Mouse (Mus musculus) cerebellum, adult 11-12 months (tissue): ENCODE measurements at regions not wholly inside any gene's neighbourhood (a gene's known extent, or its start where the extent isn't known, plus 50 kb on each side); places are given as distances from the start of the nearest gene placed in this dataset.
"Not testable (repeated sequence)": the region's sequence is repeated elsewhere in the genome, so short reads cannot be mapped to it uniquely, and the experiment has no call there.

Experiments
- DNase-seq: peaks from one replicate; pipeline ENCODE4 v3.0.0; 2022

DNA sequence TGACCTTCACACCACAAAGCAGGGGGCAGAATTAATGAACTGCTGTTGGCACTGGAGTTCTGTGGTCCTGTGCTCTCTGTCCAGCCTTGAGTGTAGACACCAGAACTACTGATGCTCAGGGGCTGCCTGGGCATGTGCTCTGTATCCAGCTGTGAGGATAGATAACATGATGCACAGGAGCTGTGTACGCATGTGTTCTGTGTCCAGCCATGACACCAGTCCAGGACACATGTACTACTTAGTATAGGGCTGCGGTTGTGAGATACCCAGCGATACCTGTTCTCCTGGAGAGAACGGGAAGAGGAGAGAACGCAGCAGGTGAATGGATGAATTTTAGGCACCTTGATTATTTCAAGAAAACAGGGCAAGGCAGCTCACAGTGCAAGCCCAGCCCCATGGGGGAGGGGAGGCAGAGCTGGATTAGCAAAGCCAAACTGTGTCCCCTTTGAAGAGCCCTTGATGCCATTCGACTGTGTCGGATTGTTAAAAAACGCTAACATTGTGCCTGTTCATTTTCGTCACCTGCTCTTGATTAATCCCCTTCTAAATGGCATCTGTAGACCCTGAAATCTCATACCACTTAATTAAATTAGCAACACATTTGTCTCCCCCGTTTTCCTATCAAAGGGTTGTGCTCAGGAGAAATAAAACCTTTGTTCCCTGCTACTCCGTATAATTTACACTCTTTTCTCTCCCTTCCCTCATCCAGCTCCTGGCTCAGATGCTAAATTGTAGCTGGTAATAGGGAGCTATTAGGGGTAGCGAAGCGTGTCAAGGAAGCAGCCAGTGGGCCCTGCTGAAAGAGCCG, 218.8 kb upstream of the Irx4 start:
- DNase-seq, result no peak

DNA sequence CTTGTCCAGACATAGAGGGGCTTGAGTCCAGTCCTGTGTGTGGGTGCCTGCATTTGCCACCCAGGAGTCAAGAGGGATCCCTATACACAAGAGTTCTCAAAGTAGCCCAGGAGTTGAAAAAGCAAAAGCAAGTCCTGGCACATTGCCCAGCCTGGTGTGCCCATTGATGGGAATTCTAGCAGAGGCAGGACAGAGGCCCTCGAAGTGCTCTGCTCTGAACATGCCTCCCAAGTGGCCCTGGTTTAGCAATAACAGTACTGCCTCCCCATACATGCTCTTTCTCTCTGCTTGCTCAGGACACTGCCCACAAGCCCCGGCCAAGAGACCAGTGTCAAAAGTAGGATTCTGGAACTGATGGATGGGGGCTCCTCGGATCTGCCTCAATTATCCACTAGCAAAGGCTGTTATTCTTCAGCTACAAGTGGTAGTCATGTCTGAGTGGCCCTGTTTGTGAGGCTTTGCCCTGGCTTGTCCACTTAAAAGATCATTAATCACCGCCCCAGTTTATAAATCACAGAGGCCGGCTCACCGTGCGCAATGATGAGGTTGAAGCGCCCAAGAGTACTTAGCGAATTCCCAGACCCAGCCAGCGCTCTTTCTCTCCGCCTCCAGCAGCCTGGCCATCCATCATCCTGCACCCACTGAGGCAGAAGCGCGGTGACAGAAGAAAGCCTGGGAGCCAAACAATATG, 190.3 kb upstream of the Irx4 start:
- no peak for DNase-seq

DNA sequence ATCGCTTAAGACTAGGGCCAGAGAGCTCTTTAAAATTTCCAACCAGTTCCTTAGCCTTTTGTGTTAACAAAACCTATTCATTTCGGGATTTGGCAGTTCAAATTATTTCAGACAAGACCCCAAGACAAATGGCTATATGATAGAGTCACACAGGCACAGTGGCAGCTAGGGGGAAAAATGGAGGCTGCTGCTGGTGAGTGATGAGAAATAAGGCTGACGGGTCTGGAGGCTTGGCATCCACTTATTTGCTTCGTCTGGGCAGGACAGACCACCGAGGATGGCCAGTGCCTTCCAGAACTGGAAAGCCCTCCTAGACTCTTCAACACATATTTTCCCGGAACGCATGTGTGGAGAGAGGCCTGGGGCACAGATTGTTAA, 189.8 kb upstream of the Irx4 start:
- DNase-seq, result no peak

DNA sequence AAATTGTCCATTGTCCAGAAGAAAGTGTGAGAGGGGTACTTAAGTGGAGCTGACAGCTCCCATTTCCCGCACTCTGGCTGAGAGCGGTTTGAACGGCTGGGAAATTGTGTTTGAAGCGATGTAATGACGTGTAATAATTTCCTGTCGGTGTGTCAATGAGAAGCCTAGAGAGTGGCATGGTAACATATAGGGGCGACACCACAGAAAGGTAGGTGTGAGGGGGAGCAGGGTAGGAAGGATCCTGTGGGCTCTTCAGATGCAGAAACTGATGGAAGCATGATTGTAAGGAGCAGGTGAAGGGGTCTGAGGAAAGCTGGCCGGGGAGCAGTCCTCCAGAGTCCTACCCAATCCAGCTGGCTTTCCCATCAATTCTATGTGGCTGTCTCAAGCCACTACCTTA, 189.2 kb upstream of the Irx4 start:
- DNase-seq, result no peak

DNA sequence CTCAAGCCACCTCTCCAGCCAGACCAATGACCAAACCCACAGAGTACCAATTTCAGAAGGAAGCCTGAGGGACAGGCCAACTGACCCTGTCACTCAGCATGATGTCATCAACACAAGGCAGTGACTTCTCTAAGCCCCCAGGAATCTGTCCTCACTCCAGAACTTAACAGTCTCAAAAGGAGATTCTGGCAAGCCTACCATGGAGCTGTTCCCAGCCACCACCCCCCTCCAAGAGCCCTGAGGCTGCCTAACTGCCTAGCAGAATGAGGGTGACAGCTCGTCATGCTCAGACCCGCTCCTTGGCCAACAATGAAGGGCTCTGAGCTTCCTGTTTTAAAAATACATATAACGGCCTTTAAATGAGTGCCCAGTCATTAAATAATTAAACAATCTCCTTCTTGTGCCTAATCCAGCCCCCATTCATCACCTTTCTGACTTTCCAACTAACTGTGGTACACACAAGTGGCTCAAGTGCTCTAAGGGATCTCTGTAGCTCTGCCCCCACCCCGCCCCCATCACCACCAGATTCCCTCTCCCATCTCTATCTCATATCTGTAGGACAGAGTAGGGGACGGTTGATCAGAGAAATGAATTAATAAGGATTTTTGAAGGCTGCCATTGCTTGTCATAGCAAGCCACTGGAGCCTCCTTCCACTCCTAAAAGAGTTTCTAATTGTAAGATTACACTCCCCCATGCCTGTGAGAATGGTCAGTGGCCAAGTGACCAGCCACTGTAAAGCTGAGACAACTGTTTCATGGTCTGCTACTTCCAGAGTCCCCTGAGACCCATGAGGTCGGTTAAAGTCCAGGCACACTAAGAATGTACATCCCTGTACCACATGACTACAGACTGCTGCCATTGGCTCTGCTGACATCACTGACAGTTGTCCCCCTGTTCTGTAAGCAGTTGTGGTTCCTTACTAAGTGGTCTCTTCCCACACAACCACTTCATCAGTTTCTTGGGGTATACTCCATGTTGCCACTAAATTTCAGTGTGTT, 188.1 kb upstream of the Irx4 start:
- peak; percentile 19 for DNase-seq

DNA sequence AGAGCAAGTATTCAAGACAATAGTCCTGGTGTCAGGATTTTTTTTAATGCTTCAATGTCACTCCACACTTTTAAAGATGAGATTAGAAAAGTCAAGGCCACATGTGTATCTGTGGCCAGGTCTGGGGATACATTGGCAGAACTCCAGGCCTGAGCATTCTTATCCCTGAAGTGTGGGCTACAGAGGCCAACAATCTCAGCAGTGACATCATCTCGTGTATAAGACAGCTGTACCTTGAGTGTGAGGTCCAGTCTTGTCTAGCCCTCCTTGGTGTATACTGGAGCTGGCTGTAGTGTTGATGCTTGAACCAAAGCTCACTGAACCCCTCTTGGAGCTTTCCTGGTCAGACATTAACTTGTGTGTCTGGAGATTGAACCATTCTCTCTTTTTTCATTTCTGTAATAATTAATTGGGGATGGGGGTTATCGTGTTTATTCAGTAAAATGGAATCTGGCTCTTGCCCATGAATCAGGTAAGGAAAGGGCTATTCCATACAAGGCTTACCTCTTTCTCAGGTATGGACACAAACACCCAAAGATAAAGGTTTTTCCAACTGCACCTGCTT, 182.3 kb upstream of the Irx4 start:
- DNase-seq, result no peak

DNA sequence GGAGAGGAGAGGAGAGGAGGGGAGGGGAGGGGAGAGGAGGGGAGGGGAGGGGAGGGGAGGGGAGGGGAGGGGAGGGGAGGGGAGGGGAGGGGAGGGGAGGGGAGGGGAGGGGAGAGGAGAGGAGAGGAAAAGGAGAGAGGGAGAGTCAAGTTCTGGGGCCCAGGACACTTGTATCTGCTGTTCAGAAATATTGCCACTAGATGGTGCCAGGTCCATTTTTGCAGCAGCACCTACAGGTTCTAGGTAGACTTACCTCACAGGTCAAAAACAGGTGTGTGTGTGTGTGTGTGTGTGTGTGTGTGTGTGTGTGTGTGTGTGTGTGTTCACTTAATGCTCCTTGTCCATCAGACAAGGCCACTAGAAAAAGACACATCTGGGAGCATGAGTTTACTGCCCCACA, 172.5 kb upstream of the Irx4 start:
- DNase-seq, result not testable (repeated sequence)

DNA sequence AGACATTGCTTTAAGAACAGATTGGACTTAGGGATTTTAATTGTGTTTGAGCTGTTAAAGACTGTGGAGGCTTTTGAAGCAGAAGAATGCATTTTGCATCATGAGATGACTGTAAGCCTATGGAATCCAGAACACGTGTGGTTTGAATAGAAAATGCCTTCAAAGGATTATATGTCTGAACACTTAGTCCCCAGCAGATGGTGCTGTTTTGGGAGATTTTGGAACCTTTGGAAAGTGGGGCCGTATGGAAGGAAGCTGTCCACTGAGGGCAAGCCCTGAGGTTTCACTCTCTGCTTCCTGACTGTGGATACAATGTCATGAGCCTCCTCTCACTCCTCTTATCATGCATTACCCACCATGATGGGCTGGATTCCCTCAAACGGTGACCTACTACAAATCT, 168.4 kb upstream of the Irx4 start:
- no peak for DNase-seq

DNA sequence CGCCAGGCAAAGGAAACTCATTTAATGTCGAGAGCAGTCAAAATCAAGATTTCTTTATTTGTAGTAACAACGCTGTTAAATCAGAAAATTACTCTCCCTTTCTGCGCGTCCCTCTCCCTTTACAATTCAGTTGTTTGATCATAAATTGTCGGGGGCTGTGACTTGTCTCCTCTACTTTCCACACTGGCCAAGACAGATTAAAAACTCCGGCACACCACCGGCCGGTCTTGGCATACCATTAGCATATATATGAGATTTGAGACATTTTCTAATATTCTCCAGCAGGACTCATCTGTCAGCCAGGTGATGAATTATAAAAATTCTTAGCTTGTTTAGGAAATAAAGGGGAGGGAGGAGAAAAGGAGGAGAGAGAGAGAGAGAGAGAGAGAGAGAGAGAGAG, 162.8 kb upstream of the Irx4 start:
- no peak for DNase-seq

DNA sequence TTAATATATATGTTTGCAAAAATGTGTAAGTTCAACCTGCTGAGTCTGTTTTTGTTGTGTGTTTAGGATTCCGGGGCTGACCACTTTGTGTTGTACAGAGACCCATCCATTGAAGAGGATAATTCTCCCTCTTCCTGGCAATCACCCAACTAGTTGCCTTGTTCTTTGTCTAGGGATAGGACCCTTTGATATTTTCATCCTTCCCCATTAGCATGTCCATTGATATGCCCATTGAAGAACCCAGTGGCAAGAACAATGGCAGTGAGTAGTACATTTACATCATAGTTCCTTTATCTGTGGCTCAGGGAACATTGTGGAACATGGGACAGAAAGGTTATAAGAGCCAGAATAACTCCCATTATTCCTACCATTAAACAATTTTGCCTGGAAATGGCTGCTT, 160.9 kb upstream of the Irx4 start:
- no peak for DNase-seq

DNA sequence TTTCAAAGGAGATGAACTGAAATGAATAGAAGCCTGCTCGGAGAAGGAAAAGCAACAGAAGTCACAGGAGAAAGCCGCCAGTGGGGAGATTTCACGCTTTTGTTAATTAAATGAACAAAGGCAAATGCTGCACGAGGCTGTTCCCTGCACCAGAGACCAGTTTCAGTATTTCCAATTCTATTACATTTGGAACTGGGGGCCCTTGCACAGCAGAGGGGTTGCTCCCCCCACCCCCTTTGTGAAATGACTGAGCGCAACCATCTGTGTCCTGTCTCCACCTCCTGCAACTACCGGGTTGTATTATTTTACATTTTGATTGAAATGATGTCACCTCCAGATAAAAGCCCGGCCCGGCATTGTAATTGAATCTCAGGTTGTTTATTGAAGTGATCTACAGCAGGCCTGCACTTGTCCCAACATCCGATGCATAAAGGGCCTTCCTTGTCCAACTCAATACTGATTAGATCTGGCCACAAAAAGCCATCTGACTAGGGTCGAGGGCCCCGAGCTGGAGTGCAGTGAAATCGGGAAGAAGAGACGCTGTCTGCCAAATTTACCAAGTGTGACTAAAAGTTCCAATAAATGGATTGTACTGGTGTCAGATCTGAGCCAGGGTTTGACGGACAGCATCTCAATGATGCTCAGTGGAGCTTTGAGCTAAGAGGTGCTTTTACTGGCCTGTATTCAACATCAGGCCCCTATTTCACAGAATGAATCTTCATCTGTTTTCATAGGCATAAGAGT, 152.9 kb upstream of the Irx4 start:
- no peak for DNase-seq

DNA sequence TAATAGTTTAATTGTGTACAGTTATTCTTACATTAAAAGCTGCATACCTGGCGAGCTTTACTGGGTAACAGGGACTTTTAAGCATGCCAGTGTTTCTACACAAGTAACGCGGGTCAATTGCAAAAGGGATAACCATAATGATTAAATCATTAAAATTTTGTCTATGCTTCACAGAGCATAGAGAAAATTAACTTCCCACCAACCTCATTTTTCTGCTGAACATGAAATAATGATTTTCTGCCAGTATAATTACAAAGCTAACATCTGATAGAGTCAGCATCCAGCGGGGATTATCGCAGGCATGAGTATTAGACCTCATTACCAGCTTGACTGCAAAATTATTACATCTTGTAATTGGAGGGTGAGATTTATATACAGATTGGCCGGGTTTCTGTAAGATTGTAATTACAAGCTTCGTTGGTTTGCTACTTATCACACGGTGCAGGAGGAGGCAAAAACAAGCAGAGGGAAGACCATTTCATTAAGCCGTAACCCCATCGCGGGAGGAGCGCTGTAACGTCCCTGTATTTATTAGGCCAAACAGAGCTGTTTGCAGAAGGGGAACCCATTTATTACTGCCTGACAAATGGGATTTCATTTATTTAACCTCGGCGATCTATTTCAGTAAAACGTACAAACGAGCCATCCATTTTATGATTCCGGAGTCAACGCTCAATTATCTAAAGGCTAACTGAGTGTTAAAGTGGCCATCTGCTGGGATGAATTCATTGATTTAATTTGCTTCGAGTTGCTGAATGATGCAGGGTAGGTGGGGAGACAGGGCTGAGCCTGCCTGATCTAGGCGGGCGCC, 143.3 kb upstream of the Irx4 start:
- DNase-seq, result no peak

DNA sequence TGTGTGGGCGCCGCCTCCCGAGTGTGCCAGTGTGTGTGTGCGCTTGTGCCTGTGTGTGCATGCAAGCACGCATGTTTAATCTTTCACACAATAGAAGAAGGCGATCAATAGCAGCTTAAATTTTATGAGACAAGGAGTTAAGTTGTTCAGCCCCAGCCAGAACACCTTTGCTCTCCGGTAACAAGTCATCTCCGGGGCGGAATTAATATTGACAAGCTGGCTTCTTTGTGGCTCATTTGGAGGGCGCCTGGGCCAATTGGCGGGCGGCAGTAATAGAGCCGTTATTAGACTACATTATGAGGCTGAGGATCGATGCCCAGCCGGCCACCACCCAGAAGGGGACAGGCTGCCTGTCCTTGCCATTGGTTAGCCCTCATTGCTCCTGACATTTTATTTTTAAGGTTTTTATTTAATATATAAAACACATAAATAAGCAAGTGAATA, 142.6 kb upstream of the Irx4 start:
- no peak for DNase-seq

DNA sequence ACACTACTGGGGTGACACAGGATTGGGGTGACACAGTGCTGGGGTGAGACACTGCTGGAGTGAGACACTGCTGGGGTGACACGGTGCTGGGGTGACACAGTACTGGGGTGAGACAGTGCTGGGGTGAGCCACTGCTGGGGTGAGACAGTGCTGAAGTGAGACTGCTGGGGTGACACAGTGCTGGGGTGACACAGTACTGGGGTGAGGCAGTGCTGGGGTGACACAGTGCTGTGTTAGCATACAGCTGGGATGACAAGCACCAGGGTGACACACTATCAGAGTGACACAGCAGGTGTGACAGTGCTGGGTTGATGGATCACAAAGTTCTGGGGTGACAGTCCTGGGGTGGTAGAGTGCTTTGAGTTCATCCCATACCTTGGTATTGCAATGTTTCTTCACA, 137.3 kb upstream of the Irx4 start:
- DNase-seq, result no peak

DNA sequence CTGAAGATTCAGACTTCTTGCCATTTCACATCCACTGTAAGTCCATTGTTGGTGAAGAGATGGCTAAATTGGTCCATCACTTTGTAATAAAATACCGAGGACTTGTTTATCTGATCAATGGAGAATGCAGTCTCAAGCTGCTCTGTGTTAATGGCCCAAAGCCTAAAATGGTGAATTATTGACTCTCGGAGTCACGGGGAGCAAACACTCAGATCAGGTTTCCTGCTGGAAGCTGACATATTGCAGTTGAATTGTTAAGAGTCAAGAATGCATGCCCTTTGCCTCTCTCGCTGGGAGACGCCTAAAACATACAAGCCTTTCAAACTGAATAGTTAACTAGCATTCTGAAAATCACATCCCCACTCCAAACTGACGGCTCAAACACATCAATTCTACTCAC, 129.0 kb upstream of the Irx4 start:
- DNase-seq, result no peak

DNA sequence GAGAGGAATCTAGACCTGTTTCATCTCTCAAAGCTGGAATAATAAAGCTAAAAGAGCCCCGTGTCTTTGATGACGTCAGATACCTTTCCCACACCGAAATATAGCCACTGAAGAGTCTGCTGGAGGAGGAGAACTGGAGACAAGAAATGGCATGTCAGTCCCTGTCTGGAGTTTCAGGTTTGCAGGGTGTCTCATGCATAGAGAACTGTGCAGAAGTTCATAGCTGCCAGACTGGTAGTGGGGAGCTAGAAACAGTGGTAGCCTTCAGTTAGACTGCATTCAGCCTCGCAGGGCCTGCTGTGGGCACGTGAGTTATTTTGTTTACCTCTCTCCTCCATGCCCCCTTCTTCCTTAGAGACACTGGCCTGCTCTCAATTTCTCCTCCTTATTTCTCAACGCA, 127.5 kb upstream of the Irx4 start:
- DNase-seq, result no peak

DNA sequence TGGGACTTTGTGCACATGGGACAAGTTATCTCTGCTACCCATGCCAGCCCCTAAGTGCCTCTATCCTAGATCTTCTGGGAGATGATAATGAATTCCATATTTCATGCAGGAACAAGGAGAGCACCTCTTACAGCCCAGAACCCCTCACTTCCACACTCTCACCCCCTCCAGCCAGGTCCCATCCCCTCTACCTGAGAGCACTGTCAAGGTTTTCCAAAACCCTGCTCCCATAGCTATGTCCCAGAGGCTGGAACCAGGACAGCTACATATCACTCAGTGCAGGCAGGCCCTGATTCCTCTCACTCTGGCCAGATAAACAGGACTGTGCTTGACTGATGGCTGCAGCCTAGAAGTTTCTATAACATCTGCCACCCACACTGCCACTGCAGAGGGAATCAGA, 125.3 kb upstream of the Irx4 start:
- DNase-seq, result no peak

DNA sequence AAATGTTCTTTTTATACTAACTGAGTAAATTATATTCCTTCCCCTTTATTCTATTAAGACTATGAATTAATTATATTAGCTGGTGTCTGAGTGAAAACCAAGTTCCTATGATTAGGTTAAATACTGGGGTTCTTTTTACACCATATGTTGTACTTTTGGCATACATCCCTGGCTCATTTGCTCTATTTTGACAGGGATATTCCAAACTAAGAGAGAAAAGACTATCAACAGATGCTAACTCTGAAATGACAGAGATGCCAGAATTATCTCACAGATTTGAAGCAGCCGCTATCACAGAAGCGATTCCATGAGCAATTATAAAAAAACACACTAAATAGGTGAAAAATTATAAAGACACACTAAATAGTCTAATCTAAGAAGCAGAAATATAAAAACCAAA, 119.0 kb upstream of the Irx4 start:
- DNase-seq, result no peak

DNA sequence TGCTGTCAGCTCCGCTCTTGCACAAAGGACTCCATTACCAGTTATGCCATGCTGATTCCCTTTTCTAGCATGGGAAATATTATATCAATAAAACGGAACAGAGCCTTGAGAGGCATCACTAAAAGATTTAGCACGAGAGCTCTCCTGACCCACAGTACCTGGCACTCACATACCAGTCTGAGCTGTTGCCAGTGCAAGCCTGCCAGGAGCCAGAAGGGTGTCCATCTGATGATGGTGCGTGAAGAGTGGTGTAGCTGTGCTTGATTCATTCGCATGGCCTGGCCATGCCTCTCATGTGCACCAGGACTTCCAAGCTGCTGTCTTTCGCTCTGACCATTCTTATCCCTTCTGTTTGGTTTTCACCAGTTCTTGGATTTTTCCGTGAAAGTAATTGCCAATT, 102.3 kb upstream of the Irx4 start:
- no peak for DNase-seq

DNA sequence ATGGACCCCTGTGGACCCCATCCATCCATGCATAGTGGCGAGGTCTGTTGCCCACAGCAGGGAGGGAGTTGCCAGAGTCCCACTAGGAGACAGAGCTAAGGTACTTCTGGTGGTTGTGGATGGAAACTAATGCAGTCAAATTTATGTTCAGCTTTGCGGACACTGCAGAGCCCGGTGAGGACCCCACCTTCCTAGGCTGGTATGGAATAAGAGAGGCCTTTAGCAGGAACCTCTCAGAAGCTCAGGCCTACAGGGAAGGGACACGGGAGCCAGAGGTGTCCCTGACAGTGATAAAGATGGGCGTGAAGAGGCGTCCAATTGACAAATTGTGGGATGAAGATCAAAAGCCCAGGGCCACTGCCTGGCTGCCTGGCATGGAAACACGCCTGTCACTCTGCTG, 100.8 kb upstream of the Irx4 start:
- DNase-seq, result no peak

DNA sequence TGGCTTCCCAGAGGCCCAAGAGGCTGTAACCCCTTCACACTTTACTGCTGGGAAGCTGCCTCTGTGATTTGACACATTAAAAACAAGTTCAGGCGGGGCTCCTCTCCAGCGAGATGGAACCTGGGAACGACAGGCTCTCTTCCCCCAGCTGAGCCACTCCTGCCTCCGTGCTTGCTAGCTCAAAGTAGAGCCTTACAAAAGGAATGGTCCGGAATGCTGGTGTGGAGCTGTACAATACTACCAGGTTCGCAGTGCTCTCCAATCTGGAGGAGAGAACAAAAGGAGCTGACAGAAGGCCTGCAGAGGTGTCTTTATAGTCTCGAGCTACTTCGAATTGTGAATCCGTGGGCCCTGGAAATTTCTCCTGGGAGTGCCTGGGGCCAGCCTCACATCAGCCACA, 100.4 kb upstream of the Irx4 start:
- no peak for DNase-seq

DNA sequence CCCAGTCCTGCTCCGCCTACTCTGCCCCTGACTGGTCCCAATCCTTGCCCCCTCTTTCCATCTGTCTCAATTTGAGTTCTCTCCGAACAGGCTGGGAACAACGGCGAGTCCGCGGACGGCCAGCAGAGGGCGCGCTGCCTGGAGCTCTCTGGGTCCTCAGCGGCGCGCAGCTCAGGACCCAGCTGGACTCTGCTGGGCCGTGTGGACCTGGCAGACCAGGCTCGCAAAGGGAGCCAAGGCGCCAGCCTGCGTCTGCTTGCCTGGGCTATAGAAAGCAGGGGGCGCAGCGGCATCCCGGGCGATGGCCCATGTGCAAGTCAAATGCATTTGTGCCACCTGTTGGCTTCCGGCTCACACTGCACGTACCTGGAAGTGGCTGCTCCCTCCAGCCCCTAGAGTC, 100.0 kb upstream of the Irx4 start:
- DNase-seq, result peak; percentile 47
